ENCODE assay signal across 24 mouse cellular contexts in genomic region chr17:41152427-41152826, GRCm38 (mm10).
"Had no signal": no experiment of that assay in that cellular context is flagged by ENCODE, and none has a peak within 500 bp of the region (broad histone marks: within the 10 kb centered on the region; RNA-seq: fewer than 3 reads in every experiment).

No protein-coding gene starts in this region.

- H3K27ac ChIP-seq: limb, embryonic 10.5 days; limb, embryonic 13.5 days; liver, embryonic 12.5 days; liver, embryonic 15.5 days; lung, embryonic 15.5 days; midbrain, embryonic 10.5 days; midbrain, embryonic 13.5 days; neural tube, embryonic 12.5 days; neural tube, embryonic 15.5 days; stomach, embryonic 15.5 days had no signal

- DNase-seq: kidney, adult 18-20 months; kidney, adult 9 months; kidney, postnatal 14 days; kidney, postnatal 4 days; layer of hippocampus, postnatal 36 days; liver; lung, adult 18-20 months; lung, postnatal 10 days; lung, postnatal 36 days; retina, postnatal 1 day; right cerebral cortex, postnatal 25 days; spleen, adult 18-20 months; thymus, postnatal 25 days had no signal

- H3K9ac ChIP-seq: limb, embryonic 13.5 days; liver, embryonic 12.5 days; liver, embryonic 15.5 days; lung, embryonic 15.5 days; midbrain, embryonic 13.5 days; neural tube, embryonic 12.5 days; neural tube, embryonic 15.5 days; stomach, embryonic 15.5 days had no signal

- H3K36me3 ChIP-seq: limb, embryonic 10.5 days; limb, embryonic 13.5 days; liver, embryonic 12.5 days; liver, embryonic 15.5 days; lung, embryonic 15.5 days; midbrain, embryonic 10.5 days; midbrain, embryonic 13.5 days; neural tube, embryonic 12.5 days; neural tube, embryonic 15.5 days; stomach, embryonic 15.5 days had no signal

- H3K9me3 ChIP-seq: limb, embryonic 10.5 days; limb, embryonic 13.5 days; liver, embryonic 12.5 days; liver, embryonic 15.5 days; lung, embryonic 15.5 days; megakaryocyte, embryonic 14.5 days; midbrain, embryonic 10.5 days; midbrain, embryonic 13.5 days; neural tube, embryonic 12.5 days; neural tube, embryonic 15.5 days; stomach, embryonic 15.5 days had no signal

- ATAC-seq: liver, embryonic 12.5 days; midbrain, embryonic 13.5 days had no signal

- H3K4me2 ChIP-seq: limb, embryonic 13.5 days; liver, embryonic 12.5 days; liver, embryonic 15.5 days; lung, embryonic 15.5 days; midbrain, embryonic 13.5 days; neural tube, embryonic 12.5 days; neural tube, embryonic 15.5 days; stomach, embryonic 15.5 days had no signal

- H3K27me3 ChIP-seq: limb, embryonic 13.5 days; liver, embryonic 12.5 days; liver, embryonic 15.5 days; lung, embryonic 15.5 days; megakaryocyte, embryonic 14.5 days; midbrain, embryonic 13.5 days; neural tube, embryonic 12.5 days; neural tube, embryonic 15.5 days; stomach, embryonic 15.5 days had no signal

- H3K4me1 ChIP-seq: limb, embryonic 10.5 days; limb, embryonic 13.5 days; liver, embryonic 12.5 days; liver, embryonic 15.5 days; lung, embryonic 15.5 days; megakaryocyte, embryonic 14.5 days; midbrain, embryonic 10.5 days; midbrain, embryonic 13.5 days; neural tube, embryonic 12.5 days; neural tube, embryonic 15.5 days; stomach, embryonic 15.5 days had no signal

- H3K4me3 ChIP-seq: limb, embryonic 10.5 days; limb, embryonic 13.5 days; liver, embryonic 12.5 days; liver, embryonic 15.5 days; lung, embryonic 15.5 days; megakaryocyte, embryonic 14.5 days; midbrain, embryonic 10.5 days; midbrain, embryonic 13.5 days; neural tube, embryonic 12.5 days; neural tube, embryonic 15.5 days; stomach, embryonic 15.5 days had no signal
